Mouse (Mus musculus) heart, embryonic 11.5 days (tissue): Measurements from ENCODE around the gene Acsbg2. TPM values are rescaled to one million over a fixed set of nuclear protein-coding genes. Genes with fewer than 3 reads are reported as not detected.
A peak's percentile ranks its signal among the peaks of the same experiment; 100 is the strongest.

Source experiments
- ATAC-seq: fragments of 200-750 bp; cut with Nextera tagmentation; replicated peaks from 2 replicates; pipeline ENCODE4 v1.8.0; 2017; ENCODE audit warnings: moderate library complexity; ENCODE audit not compliant: insufficient number of reproducible peaks, low FRiP score, low TSS enrichment
- H3K27ac ChIP-seq: fragments of 300-500 bp; sonication (generic); 2 replicates; pipeline ENCODE4 v1.5.1; 2014; ENCODE audit warnings: mild to moderate bottlenecking, low read depth, low read length
- H3K27me3 ChIP-seq: fragments of 300-500 bp; sonication (generic); 2 replicates; pipeline ENCODE4 v1.6.1; 2014; ENCODE audit warnings: mild to moderate bottlenecking, low read length, mixed read lengths; ENCODE audit not compliant: control insufficient read depth, insufficient read depth
- H3K36me3 ChIP-seq: fragments of 300-500 bp; sonication (generic); 2 replicates; pipeline ENCODE4 v1.6.1; 2014; ENCODE audit warnings: mild to moderate bottlenecking, low read length, moderate library complexity, mixed read lengths; ENCODE audit not compliant: control insufficient read depth, insufficient read depth
- H3K4me1 ChIP-seq: fragments of 300-500 bp; sonication (generic); 2 replicates; pipeline ENCODE4 v1.6.1; 2014; ENCODE audit warnings: low read length; ENCODE audit not compliant: control insufficient read depth, insufficient read depth
- H3K4me2 ChIP-seq: fragments of 300-500 bp; sonication (generic); 2 replicates; pipeline ENCODE4 v1.6.1; 2014; ENCODE audit warnings: mild to moderate bottlenecking, moderate library complexity
- H3K4me3 ChIP-seq: fragments of 300-500 bp; sonication (generic); 2 replicates; pipeline ENCODE4 v1.5.1; 2014; ENCODE audit warnings: low read depth, low read length
- H3K9ac ChIP-seq: fragments of 300-500 bp; sonication (generic); 2 replicates; pipeline ENCODE4 v1.6.1; 2014; ENCODE audit warnings: mild to moderate bottlenecking, low read depth, low read length, moderate library complexity
- H3K9me3 ChIP-seq: fragments of 300-500 bp; sonication (generic); replicated peaks from 2 replicates; pipeline ENCODE4 v1.6.1; 2016; ENCODE audit warnings: low read length; ENCODE audit not compliant: control insufficient read depth
- WGBS: fragments of 180-500 bp; shearing (Covaris S2); extraction: QIAGEN DNeasy Blood & Tissue Kit; methylation state at CpG from one replicate; pipeline ENCODE4 v1.1.7; 2014; ENCODE audit not compliant: insufficient replicate concordance; 5-methylcytosine and 5-hydroxymethylcytosine counted together
- polyA plus RNA-seq: library from polyadenylated mRNA; unstranded; fragments of >200 nt; fragmentation: Nextera tagmentation; extraction: Ambion mirVana; gene quantifications from 2 replicates; pipeline ENCODE4 v1.2.1, GENCODE M21; 2014

Gene Acsbg2
- polyA plus RNA-seq, 1 experiment from 2014 or later, result not detected

GRCm38 (mm10) chr17:56902698-56903097 lies 28.5 kb upstream of the Acsbg2 start:
- H3K4me2 ChIP-seq, result no peak overlapping the region
- no peak overlapping the region for H3K27ac ChIP-seq
- no peaks in the 10 kb centered on the region for H3K9me3 ChIP-seq
- no peak overlapping the region for H3K4me3 ChIP-seq
- no peaks in the 10 kb centered on the region for H3K27me3 ChIP-seq
- no peak overlapping the region for H3K9ac ChIP-seq
- 84% methylated on average over 5 of the region's 5 CpGs for WGBS
- H3K4me1 ChIP-seq, result peaks cover 5% of the 10 kb centered on the region; the same call in 1 of the 2 replicates
- peaks cover 43% of the 10 kb centered on the region for H3K36me3 ChIP-seq
- ATAC-seq, result no peak

GRCm38 (mm10) chr17:56897630-56898195 lies 23.5 kb upstream of the Acsbg2 start:
- H3K9ac ChIP-seq, result no peak overlapping the region
- ATAC-seq, result peak; percentile 36; the same call in 1 of the 2 replicates
- H3K4me3 ChIP-seq, result no peak overlapping the region
- H3K27ac ChIP-seq, result no peak overlapping the region
- H3K9me3 ChIP-seq, result no peaks in the 10 kb centered on the region
- H3K4me1 ChIP-seq, result no peaks in the 10 kb centered on the region
- 82% methylated on average over 7 of the region's 7 CpGs for WGBS
- H3K4me2 ChIP-seq, result no peak overlapping the region
- H3K36me3 ChIP-seq, result peaks cover 53% of the 10 kb centered on the region
- H3K27me3 ChIP-seq, result no peaks in the 10 kb centered on the region

GRCm38 (mm10) chr17:56896513-56897129 lies 22.4 kb upstream of the Acsbg2 start:
- no peak overlapping the region for H3K27ac ChIP-seq
- no peaks in the 10 kb centered on the region for H3K9me3 ChIP-seq
- 91% methylated on average over 6 of the region's 6 CpGs for WGBS
- H3K4me3 ChIP-seq, result no peak overlapping the region
- H3K9ac ChIP-seq, result no peak overlapping the region
- ATAC-seq, result no peak
- H3K4me1 ChIP-seq, result no peaks in the 10 kb centered on the region
- H3K4me2 ChIP-seq, result no peak overlapping the region
- H3K27me3 ChIP-seq, result no peaks in the 10 kb centered on the region
- H3K36me3 ChIP-seq, result peaks cover 56% of the 10 kb centered on the region

GRCm38 (mm10) chr17:56895368-56895918 lies 21.2 kb upstream of the Acsbg2 start:
- Histone ChIP-seq H3K9ac (no peak overlapping the region), H3K36me3 (peaks cover 45% of the 10 kb centered on the region), H3K4me1 (no peaks in the 10 kb centered on the region), H3K4me3 (no peak overlapping the region), H3K27ac (no peak overlapping the region), H3K4me2 (no peak overlapping the region), H3K9me3 (no peaks in the 10 kb centered on the region), H3K27me3 (no peaks in the 10 kb centered on the region)
- no peak for ATAC-seq
- 89% methylated on average over 9 of the region's 9 CpGs for WGBS

DNA sequence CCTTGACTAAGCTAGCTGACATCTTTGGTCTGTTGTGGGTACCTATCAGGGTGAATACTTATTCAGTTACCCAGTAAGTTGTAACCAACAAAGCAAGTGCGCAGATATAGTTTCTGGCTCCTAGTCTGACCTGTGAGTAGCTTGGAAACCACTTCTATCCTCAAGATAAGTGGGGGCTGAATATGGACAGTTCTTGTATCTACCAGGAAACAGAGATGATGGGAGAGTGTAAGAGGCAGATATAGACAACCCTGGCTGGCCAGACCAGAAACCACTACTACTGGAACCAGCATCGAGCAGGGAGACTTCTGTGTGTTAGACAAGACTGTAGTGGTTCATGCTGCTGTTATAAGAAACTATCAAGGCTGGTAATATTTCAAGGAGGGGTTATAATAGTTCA lies 15.8 kb upstream of the Acsbg2 start:
- Histone ChIP-seq H3K27ac (no peak overlapping the region), H3K4me1 (no peaks in the 10 kb centered on the region), H3K9ac (no peak overlapping the region), H3K27me3 (no peaks in the 10 kb centered on the region), H3K36me3 (peaks cover 25% of the 10 kb centered on the region), H3K4me2 (no peak overlapping the region), H3K9me3 (no peaks in the 10 kb centered on the region; the same call in 1 of the 2 replicates), H3K4me3 (no peak overlapping the region)
- 86% methylated on average over 2 of the region's 2 CpGs for WGBS
- ATAC-seq, result no peak

- Histone ChIP-seq H3K9me3 (no peaks in the 10 kb centered on the region; the same call in 1 of the 2 replicates), H3K4me2 (no peak overlapping the region), H3K27ac (no peak overlapping the region), H3K9ac (no peak overlapping the region), H3K27me3 (no peaks in the 10 kb centered on the region), H3K36me3 (peaks cover 13% of the 10 kb centered on the region), H3K4me1 (peaks cover 8% of the 10 kb centered on the region; the same call in 1 of the 2 replicates), H3K4me3 (no peak overlapping the region)
- WGBS, result 89% methylated on average over 2 of the region's 3 CpGs
- ATAC-seq, result no peak
Measured at GRCm38 (mm10) chr17:56888050-56888449, 13.8 kb upstream of the Acsbg2 start.

GRCm38 (mm10) chr17:56884809-56885208 lies 10.6 kb upstream of the Acsbg2 start:
- H3K36me3 ChIP-seq, result no peaks in the 10 kb centered on the region
- 86% methylated on average over 17 of the region's 17 CpGs for WGBS
- H3K27me3 ChIP-seq, result no peaks in the 10 kb centered on the region
- H3K4me2 ChIP-seq, result no peak overlapping the region
- no peak overlapping the region for H3K9ac ChIP-seq
- no peak overlapping the region for H3K27ac ChIP-seq
- no peak for ATAC-seq
- no peaks in the 10 kb centered on the region; the same call in 1 of the 2 replicates for H3K9me3 ChIP-seq
- H3K4me1 ChIP-seq, result peaks cover 8% of the 10 kb centered on the region; the same call in 1 of the 2 replicates
- no peak overlapping the region for H3K4me3 ChIP-seq

DNA sequence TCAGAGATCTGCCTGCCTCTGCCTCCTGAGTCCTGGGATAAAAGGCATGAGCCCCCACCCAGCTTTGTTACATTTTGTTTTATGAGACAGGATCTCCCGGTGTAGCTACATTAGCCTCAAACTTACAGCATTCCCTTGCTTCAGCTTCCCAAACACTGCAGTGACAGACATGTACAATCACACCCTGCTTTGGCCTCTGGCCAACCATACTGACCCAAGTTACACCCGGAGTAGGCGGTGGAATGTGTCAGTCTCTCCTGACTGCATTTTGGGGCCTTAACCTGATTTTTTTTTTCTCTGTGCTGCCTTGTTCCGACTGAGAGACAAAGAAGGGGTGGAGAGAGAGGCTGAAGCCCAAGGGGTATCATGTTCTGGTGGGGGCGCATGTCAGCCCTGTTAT lies 10.1 kb upstream of the Acsbg2 start:
- H3K4me1 ChIP-seq, result peaks cover 8% of the 10 kb centered on the region; the same call in 1 of the 2 replicates
- ATAC-seq, result no peak
- no peak overlapping the region for H3K4me2 ChIP-seq
- H3K9ac ChIP-seq, result no peak overlapping the region
- H3K27me3 ChIP-seq, result no peaks in the 10 kb centered on the region
- no peaks in the 10 kb centered on the region; the same call in 1 of the 2 replicates for H3K9me3 ChIP-seq
- 53% methylated on average over 5 of the region's 5 CpGs for WGBS
- no peak overlapping the region for H3K27ac ChIP-seq
- H3K36me3 ChIP-seq, result no peaks in the 10 kb centered on the region
- no peak overlapping the region for H3K4me3 ChIP-seq
